Mouse (Mus musculus) layer of hippocampus, adult 18-20 months (tissue): ENCODE data around the gene Olfr1359. TPM values are rescaled to one million over a fixed set of nuclear protein-coding genes. Genes with fewer than 3 reads are reported as not detected.

Source experiments
- microRNA-seq, 2 experiments: library from miRNA; unstranded; fragments of <30 nt; microRNA quantifications; one replicate each; pipeline ENCODE4 v1.2.0; 2021
- total RNA-seq, 2 experiments: library from RNA; stranded (reverse); gene quantifications; 2 replicates each; pipeline ENCODE4 v1.2.3; 2021

Olfr1359 gene
- total RNA-seq, 2 experiments from 2014 or later = not detected

Small RNAs within 50 kb of the gene (microRNA-seq; reads per million reads assigned to microRNA genes)
- gene Gm44357 = 0 reads per million in 2 experiments
- gene Gm44367 = 0 reads per million in 2 experiments
- gene Gm44454 = 0 reads per million in 2 experiments

Other genes starting within 250 kb of the Olfr1359 start
- gene Zscan26, start 244.4 kb upstream of the Olfr1359 start, total RNA-seq = 10 to 100 TPM; 54.4 to 55.9 TPM
- under 1 TPM; 0.57 to 0.96 TPM for gene Nkapl, start 229.6 kb upstream of the Olfr1359 start, total RNA-seq
- gene Zkscan4, start 219.2 kb upstream of the Olfr1359 start, total RNA-seq = 1 to 10 TPM; 5.9 to 6.6 TPM
- gene Gm10065, start 218.7 kb upstream of the Olfr1359 start, total RNA-seq = not detected
- 10 to 100 TPM; 20.5 to 23.0 TPM for gene AK157302, start 202.9 kb upstream of the Olfr1359 start, total RNA-seq
- 10 to 100 TPM; 56.7 to 70.9 TPM for gene Gm11273, start 196.7 kb upstream of the Olfr1359 start, total RNA-seq
- gene Zkscan8, start 167.0 kb upstream of the Olfr1359 start, total RNA-seq = 10 to 100 TPM; 16.8 to 18.7 TPM
- not detected for gene Olfr1366, start 155.3 kb upstream of the Olfr1359 start, total RNA-seq
- not detected for gene Olfr1535, start 138.2 kb upstream of the Olfr1359 start, total RNA-seq
- gene Olfr1364, start 116.4 kb upstream of the Olfr1359 start, total RNA-seq = not detected
- not detected for gene Olfr1362, start 84.1 kb upstream of the Olfr1359 start, total RNA-seq
- not detected for gene Olfr11, start 55.6 kb upstream of the Olfr1359 start, total RNA-seq
- not detected for gene Olfr1361, start 34.7 kb upstream of the Olfr1359 start, total RNA-seq
- gene Olfr1360, start 20.7 kb upstream of the Olfr1359 start, total RNA-seq = not detected
- 10 to 100 TPM; 27.6 to 36.7 TPM for gene Hist1h2bl, start 18.0 kb downstream of the Olfr1359 start, total RNA-seq
- gene Hist1h2ai, start 18.3 kb downstream of the Olfr1359 start, total RNA-seq = 10 to 100 TPM in 1 of 2 experiments, 1 to 10 TPM in 1; 8.2 to 48.5 TPM
- gene Hist1h3h, start 19.5 kb downstream of the Olfr1359 start, total RNA-seq = 10 to 100 TPM; 48.4 to 55.7 TPM
- 1 to 10 TPM; 2.9 to 3.3 TPM for gene Hist1h2bm, start 23.9 kb downstream of the Olfr1359 start, total RNA-seq
- 10 to 100 TPM; 14.8 to 23.1 TPM for gene Hist1h4j, start 37.0 kb downstream of the Olfr1359 start, total RNA-seq
- 100 to 1,000 TPM; 282 to 318 TPM for gene Hist1h4k, start 52.4 kb downstream of the Olfr1359 start, total RNA-seq
- gene Hist1h2ak, start 55.7 kb downstream of the Olfr1359 start, total RNA-seq = 10 to 100 TPM; 11.8 to 15.2 TPM
- gene Hist1h2bn, start 56.0 kb downstream of the Olfr1359 start, total RNA-seq = 1 to 10 TPM; 2.7 to 6.6 TPM
- 1 to 10 TPM; 4.4 to 4.9 TPM for gene Hist1h1b, start 82.5 kb downstream of the Olfr1359 start, total RNA-seq
- 10 to 100 TPM; 45.5 to 56.3 TPM for gene Hist1h3i, start 85.3 kb downstream of the Olfr1359 start, total RNA-seq
- gene Hist1h2an, start 89.1 kb downstream of the Olfr1359 start, total RNA-seq = not detected
- 1 to 10 TPM; 4.7 to 5.9 TPM for gene Hist1h2bp, start 89.3 kb downstream of the Olfr1359 start, total RNA-seq
- gene Hist1h2bq, start 112.1 kb downstream of the Olfr1359 start, total RNA-seq = 10 to 100 TPM; 36.0 to 39.2 TPM
- gene Hist1h2ao, start 112.4 kb downstream of the Olfr1359 start, total RNA-seq = 10 to 100 TPM; 10.7 to 27.7 TPM
- gene Hist1h4m, start 113.6 kb downstream of the Olfr1359 start, total RNA-seq = 100 to 1,000 TPM; 262 to 266 TPM
- 10 to 100 TPM; 39.3 to 58.5 TPM for gene Hist1h4n, start 134.1 kb downstream of the Olfr1359 start, total RNA-seq
- gene Hist1h2ap, start 135.4 kb downstream of the Olfr1359 start, total RNA-seq = 10 to 100 TPM in 1 of 2 experiments, not detected in 1; 24.8 TPM
- gene Hist1h2br, start 135.6 kb downstream of the Olfr1359 start, total RNA-seq = 10 to 100 TPM; 36.0 to 38.4 TPM
- gene Zfp184, start 247.0 kb downstream of the Olfr1359 start, total RNA-seq = 1 to 10 TPM; 2.5 to 2.9 TPM